Comparison of ENCODE assay signal across 8 mouse cellular contexts in genomic region chr9:62344545-62344944, GRCm38 (mm10). TPM values are rescaled to one million over a fixed set of nuclear protein-coding genes. Genes with fewer than 3 reads are reported as not detected.
DNase-seq lines count a peak whose midpoint lies in the region; ATAC-seq and TF ChIP-seq lines count a peak whose summit lies in the region.

No protein-coding gene starts in this region.

- peak overlapping the region; percentile 98 for H3K9ac ChIP-seq in forebrain, embryonic 11.5 days (ENCODE audit: low read length)

- no peaks in the 10 kb centered on the region for H3K9me3 ChIP-seq in E14TG2a.4 (ENCODE audit: low read length)
- no peaks in the 10 kb centered on the region for H3K9me3 ChIP-seq in forebrain, embryonic 11.5 days (ENCODE audit: control insufficient read depth, low read length)

- 0 out of 2 replicates have a peak, but pooled peaks have one; percentile 22 for TF ChIP-seq POLR2A in bone marrow, adult 2 months (IDR thresholded peaks at IDR 0.05; ENCODE audit: borderline replicate concordance, control insufficient read depth, low read depth, low read length)

- H3K27ac ChIP-seq in bone marrow, adult 2 months (ENCODE audit: control insufficient read depth, insufficient read depth, low read depth, low read length, poor library complexity), result peak overlapping the region; percentile 91
- H3K27ac ChIP-seq in forebrain, embryonic 11.5 days (ENCODE audit: low read depth, low read length), result peak overlapping the region; percentile 96

- intact Hi-C loops in heart, postnatal 25 days (cut with DNase I), result loop anchor here (5.0 kb wide), 1 partner anchor 38 kb away; no protein-coding TSS in a partner anchor

- peaks cover 49% of the 10 kb centered on the region for H3K4me1 ChIP-seq in E14TG2a.4 (replicated peaks; ENCODE audit: low read depth, low read length)
- H3K4me1 ChIP-seq in bone marrow, adult 2 months (ENCODE audit: control insufficient read depth, insufficient read depth, low read length), result no peaks in the 10 kb centered on the region; the same call in 1 of the 2 replicates
- peaks cover 24% of the 10 kb centered on the region for H3K4me1 ChIP-seq in forebrain, embryonic 11.5 days (replicated peaks; ENCODE audit: control insufficient read depth, insufficient read depth, low read length)

- DNase-seq in forebrain, embryonic 11.5 days (ENCODE audit: low spot score), result peak; percentile 70
- DNase-seq in heart, postnatal 25 days (ENCODE audit: low spot score), result peak; percentile 55
- DNase-seq in kidney, postnatal 4 days, result peak; percentile 72 to 83
- DNase-seq in lung, postnatal 36 days, result peak; percentile 78
- DNase-seq in retina, postnatal 7 days (ENCODE audit: low read depth, low spot score), result peak; percentile 40
- peak; percentile 48 for DNase-seq in urinary bladder, postnatal 25 days (ENCODE audit: low spot score)

- peaks cover 3% of the 10 kb centered on the region for H3K27me3 ChIP-seq in E14TG2a.4 (ENCODE audit: insufficient read depth, low read length)
- no peaks in the 10 kb centered on the region for H3K27me3 ChIP-seq in forebrain, embryonic 11.5 days (ENCODE audit: control insufficient read depth, insufficient read depth, low read length)

- no peak for ATAC-seq in forebrain, embryonic 11.5 days (replicated peaks; ENCODE audit: low FRiP score)

- TF ChIP-seq CTCF in E14TG2a.4 (conservative IDR thresholded peaks at IDR 0.05; ENCODE audit: low read length), result no peak
- no peak for TF ChIP-seq CTCF in bone marrow, adult 2 months (IDR thresholded peaks at IDR 0.05; ENCODE audit: control insufficient read depth, insufficient read depth, low read length)

- H3K36me3 ChIP-seq in E14TG2a.4 (ENCODE audit: insufficient read depth, low read length), result peaks cover 31% of the 10 kb centered on the region
- H3K36me3 ChIP-seq in forebrain, embryonic 11.5 days (ENCODE audit: control insufficient read depth, insufficient read depth, low read length), result no peaks in the 10 kb centered on the region

- peak overlapping the region; percentile 89 for H3K4me2 ChIP-seq in forebrain, embryonic 11.5 days (ENCODE audit: low read depth, low read length, severe bottlenecking)

- 0% methylated on average over 26 of the region's 26 CpGs for WGBS in bone marrow, adult 2 months
- WGBS in forebrain, embryonic 11.5 days, result 0% methylated on average over 24 of the region's 26 CpGs

- peak overlapping the region; percentile 88 for H3K4me3 ChIP-seq in E14TG2a.4 (replicated peaks; ENCODE audit: low read length)
- peak overlapping the region; percentile 98 for H3K4me3 ChIP-seq in bone marrow, adult 2 months (replicated peaks; ENCODE audit: control insufficient read depth, low read depth, low read length)
- H3K4me3 ChIP-seq in forebrain, embryonic 11.5 days (ENCODE audit: low read depth, low read length), result peak overlapping the region; percentile 89

RNA-seq across cellular contexts. Expression of gene Anp32a, which starts 3.5 kb away (rescaled TPM):
- polyA plus RNA-seq in bone marrow, adult 2 months (2011; ENCODE audit: insufficient read depth, insufficient read length, low replicate concordance, missing spikeins), result 781 and 1,032 TPM in 2 replicates
- polyA plus RNA-seq in forebrain, embryonic 11.5 days (2014; fragmentation: Nextera tagmentation; extraction: Ambion mirVana), result 145 and 184 TPM in 2 replicates
- 100 to 1,000 TPM; 186 to 202 TPM for total RNA-seq in heart, postnatal 25 days (2021)
